Mouse (Mus musculus) heart, postnatal 0 days (tissue): Measurements from ENCODE around the gene Egln1. TPM values are rescaled to one million over a fixed set of nuclear protein-coding genes. Genes with fewer than 3 reads are reported as not detected.

Experiments
- ATAC-seq: fragments of 200-750 bp; cut with Nextera tagmentation; 2 replicates; pipeline ENCODE4 v1.8.0; 2017; ENCODE audit warnings: low read depth, moderate number of reproducible peaks, moderate library complexity; ENCODE audit not compliant: insufficient read depth
- DNase-seq: peaks from one replicate; pipeline ENCODE4 v3.0.0-alpha.2; 2016; ENCODE audit warnings: low spot score
- H3K27ac ChIP-seq: fragments of 300-500 bp; sonication (generic); 2 replicates; pipeline ENCODE4 v1.5.1; 2014; ENCODE audit warnings: low read depth, mild to moderate bottlenecking
- H3K27me3 ChIP-seq: fragments of 300-500 bp; sonication (generic); 2 replicates; pipeline ENCODE4 v1.6.1; 2014; ENCODE audit warnings: low read length, mixed read lengths; ENCODE audit not compliant: control insufficient read depth, insufficient read depth
- H3K36me3 ChIP-seq: fragments of 300-500 bp; sonication (generic); replicated peaks from 2 replicates; pipeline ENCODE4 v1.6.1; 2014; ENCODE audit warnings: low read length, mixed read lengths; ENCODE audit not compliant: control insufficient read depth, insufficient read depth
- H3K4me1 ChIP-seq: fragments of 300-500 bp; sonication (generic); 2 replicates; pipeline ENCODE4 v1.6.1; 2014; ENCODE audit warnings: antibody characterized with exemption; ENCODE audit not compliant: control insufficient read depth, insufficient read depth
- H3K4me2 ChIP-seq: fragments of 300-500 bp; sonication (generic); 2 replicates; pipeline ENCODE4 v1.6.1; 2014; ENCODE audit warnings: low read depth, mild to moderate bottlenecking, low read length, moderate library complexity
- H3K4me3 ChIP-seq: fragments of 300-500 bp; sonication (generic); 2 replicates; pipeline ENCODE4 v1.5.1; 2014; ENCODE audit warnings: low read depth, low read length
- H3K9ac ChIP-seq: fragments of 300-500 bp; sonication (generic); replicated peaks from 2 replicates; pipeline ENCODE4 v1.6.1; 2014; ENCODE audit warnings: low read depth, low read length, mixed read lengths
- H3K9me3 ChIP-seq: fragments of 300-500 bp; sonication (generic); replicated peaks from 2 replicates; pipeline ENCODE4 v1.6.1; 2016; ENCODE audit warnings: low read length; ENCODE audit not compliant: control insufficient read depth
- CTCF ChIP-seq: IDR thresholded peaks from 2 replicates; pipeline ENCODE4 v1.5.1; 2016; ENCODE audit warnings: antibody characterized with exemption, control low read depth, low read depth
- EP300 ChIP-seq: IDR thresholded peaks from 2 replicates; pipeline ENCODE4 v1.6.1; 2016; ENCODE audit warnings: antibody characterized with exemption, low read depth
- WGBS: fragments of 180-500 bp; shearing (Covaris S2); extraction: QIAGEN DNeasy Blood & Tissue Kit; methylation state at CpG from one replicate; pipeline ENCODE4 v1.1.7; 2014; 5-methylcytosine and 5-hydroxymethylcytosine counted together
- polyA plus RNA-seq: library from polyadenylated mRNA; unstranded; fragments of >200 nt; fragmentation: Nextera tagmentation; extraction: Ambion mirVana; gene quantifications from 2 replicates; pipeline ENCODE4 v1.2.1, GENCODE M21; 2015
- total RNA-seq: library from RNA; depleted of rRNA; stranded (reverse); fragments of >200 nt; gene quantifications from 2 replicates; pipeline ENCODE4 v1.2.3, GENCODE M21; 2014; ENCODE audit warnings: low replicate concordance

Gene Egln1
- total and polyA plus RNA-seq, 2 experiments from 2014 or later, result 17.7 to 79.6 TPM

- Histone ChIP-seq H3K27ac (no peak overlapping the region), H3K9ac (no peak overlapping the region), H3K9me3 (no peaks in the 10 kb centered on the region), H3K27me3 (no peaks in the 10 kb centered on the region), H3K4me1 (peaks cover 14% of the 10 kb centered on the region), H3K4me3 (no peak overlapping the region), H3K4me2 (no peak overlapping the region), H3K36me3 (no peaks in the 10 kb centered on the region)
- WGBS, result 54% methylated on average over 7 of the region's 7 CpGs
- TF ChIP-seq CTCF (no peak), EP300 (peak; percentile 82)
- peak; percentile 49 for DNase-seq
- no peak for ATAC-seq
Observed at GRCm38 (mm10) chr8:124953188-124953587, 4.1 kb upstream of the Egln1 start.

- H3K36me3 ChIP-seq, result no peaks in the 10 kb centered on the region
- H3K9me3 ChIP-seq, result no peaks in the 10 kb centered on the region
- peak overlapping the region; percentile 83 for H3K4me2 ChIP-seq
- ATAC-seq, result no peak
- H3K4me1 ChIP-seq, result peaks cover 18% of the 10 kb centered on the region
- peak overlapping the region; percentile 3; the same call in 1 of the 2 replicates for H3K4me3 ChIP-seq
- peak overlapping the region; percentile 92; the same call in 1 of the 2 replicates for H3K27ac ChIP-seq
- no peaks in the 10 kb centered on the region for H3K27me3 ChIP-seq
- TF ChIP-seq EP300, result no peak
- no peak for TF ChIP-seq CTCF
- DNase-seq, result no peak
- H3K9ac ChIP-seq, result 0 out of 2 replicates have a peak overlapping the region, but pooled peaks have one; percentile 10
- 53% methylated on average over 2 of the region's 2 CpGs for WGBS
Observed at GRCm38 (mm10) chr8:124950865-124951264, 1.7 kb upstream of the Egln1 start.

- H3K4me1 ChIP-seq, result peaks cover 26% of the 10 kb centered on the region
- WGBS, result 21% methylated on average over 10 of the region's 10 CpGs
- no peaks in the 10 kb centered on the region for H3K9me3 ChIP-seq
- DNase-seq (no peak), ATAC-seq (no peak)
- H3K4me3 ChIP-seq, result peak overlapping the region; percentile 74
- peak overlapping the region; percentile 73 for H3K9ac ChIP-seq
- peak overlapping the region; percentile 83 for H3K4me2 ChIP-seq
- TF ChIP-seq CTCF (no peak), EP300 (no peak)
- H3K27me3 ChIP-seq, result no peaks in the 10 kb centered on the region
- no peaks in the 10 kb centered on the region for H3K36me3 ChIP-seq
- H3K27ac ChIP-seq, result peak overlapping the region; percentile 92
Observed at GRCm38 (mm10) chr8:124950069-124950456, 939 bp upstream of the Egln1 start.

- DNase-seq (no peak), ATAC-seq (peak; percentile 15)
- Histone ChIP-seq H3K27ac (peak overlapping the region; percentile 92), H3K4me2 (peak overlapping the region; percentile 83), H3K9ac (peak overlapping the region; percentile 73), H3K9me3 (no peaks in the 10 kb centered on the region), H3K4me3 (peak overlapping the region; percentile 74), H3K27me3 (no peaks in the 10 kb centered on the region), H3K36me3 (no peaks in the 10 kb centered on the region), H3K4me1 (peaks cover 35% of the 10 kb centered on the region)
- TF ChIP-seq CTCF (no peak), EP300 (no peak)
- 0% methylated on average over 30 of the region's 62 CpGs for WGBS
Observed at GRCm38 (mm10) chr8:124948733-124949111, 402 bp downstream of the Egln1 start.

GRCm38 (mm10) chr8:124947865-124948732 lies 1.0 kb downstream of the Egln1 start:
- WGBS, result under 1% methylated on average over 65 of the region's 67 CpGs
- no peak for DNase-seq
- peak overlapping the region; percentile 73 for H3K9ac ChIP-seq

More at GRCm38 (mm10) chr8:124947865-124948732, 1.0 kb downstream of the Egln1 start:
- no peaks in the 10 kb centered on the region for H3K36me3 ChIP-seq
- no peaks in the 10 kb centered on the region for H3K9me3 ChIP-seq
- H3K27me3 ChIP-seq, result no peaks in the 10 kb centered on the region
- peak overlapping the region; percentile 83 for H3K4me2 ChIP-seq
- peak; percentile 12 for ATAC-seq
- TF ChIP-seq EP300 (no peak), CTCF (no peak)
- peaks cover 35% of the 10 kb centered on the region for H3K4me1 ChIP-seq
- H3K27ac ChIP-seq, result peak overlapping the region; percentile 92
- H3K4me3 ChIP-seq, result peak overlapping the region; percentile 74
